Mouse (Mus musculus) heart, adult 2 months (tissue): ENCODE data around the gene Osbpl10. TPM values are rescaled to one million over a fixed set of nuclear protein-coding genes. Genes with fewer than 3 reads are reported as not detected.
A peak's percentile ranks its signal among the peaks of the same experiment; 100 is the strongest.

ENCODE experiments used
- DNase-seq, 2 experiments: peaks; one replicate each; pipeline ENCODE4 v3.0.0; 2021
- H3K27ac ChIP-seq: fragments of 200-600 bp; 2 replicates; pipeline ENCODE4 v1.8.1; 2022
- H3K27me3 ChIP-seq: fragments of 200-500 bp; 2 replicates; pipeline ENCODE4 v1.6.1; 2012; ENCODE audit warnings: mild to moderate bottlenecking, low read length, inconsistent platforms, mixed read lengths; ENCODE audit not compliant: control insufficient read depth, insufficient read depth
- H3K36me3 ChIP-seq: fragments of 200-500 bp; 2 replicates; pipeline ENCODE4 v1.6.1; 2012; ENCODE audit warnings: low read length, inconsistent platforms; ENCODE audit not compliant: control insufficient read depth, insufficient read depth
- H3K4me1 ChIP-seq: fragments of 200-500 bp; 2 replicates; pipeline ENCODE4 v1.6.1; 2011; ENCODE audit warnings: low read length; ENCODE audit not compliant: control insufficient read depth, insufficient read depth
- H3K4me3 ChIP-seq: fragments of 200-600 bp; 2 replicates; pipeline ENCODE4 v1.8.1; 2022
- H3K79me2 ChIP-seq: fragments of 200-500 bp; replicated peaks from 2 replicates; pipeline ENCODE4 v1.6.1; 2012; ENCODE audit warnings: mild to moderate bottlenecking, inconsistent platforms, low read length, moderate library complexity, mixed read lengths; ENCODE audit not compliant: control insufficient read depth, insufficient read depth
- H3K9ac ChIP-seq: fragments of 200-500 bp; 2 replicates; pipeline ENCODE4 v1.6.1; 2012; ENCODE audit warnings: low read depth, mild to moderate bottlenecking, control low read depth, inconsistent platforms, low read length, mixed read lengths
- CTCF ChIP-seq: fragments of 200-600 bp; IDR thresholded peaks from 2 replicates; pipeline ENCODE4 v1.8.1; 2022; ENCODE audit warnings: antibody characterized with exemption, mild to moderate bottlenecking, moderate library complexity
- EP300 ChIP-seq: fragments of 200-500 bp; IDR thresholded peaks from 2 replicates; pipeline ENCODE4 v1.6.1; 2011; ENCODE audit warnings: low read depth, low read length, control low read depth; ENCODE audit not compliant: insufficient read depth
- POLR2A ChIP-seq: fragments of 200-500 bp; IDR thresholded peaks from 2 replicates; pipeline ENCODE4 v1.6.1; 2011; ENCODE audit warnings: mild to moderate bottlenecking, low read depth, low read length, control low read depth; ENCODE audit not compliant: insufficient read depth
- WGBS: fragments of 180-500 bp; shearing (Covaris S2); methylation state at CpG from one replicate; pipeline ENCODE4 v1.1.7; 2018; 5-methylcytosine and 5-hydroxymethylcytosine counted together
- intact Hi-C: fragments of 180-260 bp; cut with DNase I; formaldehyde crosslinking; loops from one replicate; pipeline ENCODE4 v1.15.1; 2025
- polyA plus RNA-seq: library from polyadenylated mRNA; depleted of rRNA; stranded (reverse); fragments of >200 nt; gene quantifications from 2 replicates; pipeline ENCODE4 v1.2.3, GENCODE M21; 2012
- total RNA-seq, 2 experiments: library from RNA; stranded (reverse); gene quantifications; 2 replicates each; pipeline ENCODE4 v1.2.3; 2021

Osbpl10 gene
- total and polyA plus RNA-seq, 3 experiments = 1.4 to 3.4 (median 2.0) TPM

DNA sequence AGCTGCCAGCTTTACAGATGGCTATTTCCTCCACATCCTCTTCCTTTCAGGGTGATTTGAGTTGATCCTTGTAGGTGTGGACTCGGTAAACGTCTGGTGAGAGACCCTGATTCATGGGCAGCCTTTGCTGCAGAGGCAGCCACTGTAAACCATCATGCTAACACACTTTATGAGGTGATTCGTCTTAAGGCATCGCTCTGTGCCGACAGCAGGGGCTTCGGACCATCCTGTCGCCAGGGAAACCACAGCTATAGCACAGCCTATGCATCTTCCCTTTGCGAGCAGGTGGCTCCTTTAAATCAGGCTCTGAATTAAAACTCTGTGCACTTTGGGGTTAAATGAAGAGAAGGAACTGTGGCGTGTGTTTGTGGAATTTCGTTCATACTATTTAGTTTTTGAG lies 138.9 kb downstream of the Osbpl10 start:
- Histone ChIP-seq H3K27ac (no peak overlapping the region), H3K4me1 (no peaks in the 10 kb centered on the region), H3K9ac (no peak overlapping the region), H3K27me3 (no peaks in the 10 kb centered on the region), H3K4me3 (no peak overlapping the region), H3K36me3 (no peaks in the 10 kb centered on the region), H3K79me2 (no peaks in the 10 kb centered on the region)
- no peak for TF ChIP-seq POLR2A
- TF ChIP-seq CTCF = no peak
- TF ChIP-seq EP300 = no peak
- DNase-seq = no peak
- intact Hi-C loops = no loop called here
- WGBS = 85% methylated on average over 10 of the region's 10 CpGs

DNA sequence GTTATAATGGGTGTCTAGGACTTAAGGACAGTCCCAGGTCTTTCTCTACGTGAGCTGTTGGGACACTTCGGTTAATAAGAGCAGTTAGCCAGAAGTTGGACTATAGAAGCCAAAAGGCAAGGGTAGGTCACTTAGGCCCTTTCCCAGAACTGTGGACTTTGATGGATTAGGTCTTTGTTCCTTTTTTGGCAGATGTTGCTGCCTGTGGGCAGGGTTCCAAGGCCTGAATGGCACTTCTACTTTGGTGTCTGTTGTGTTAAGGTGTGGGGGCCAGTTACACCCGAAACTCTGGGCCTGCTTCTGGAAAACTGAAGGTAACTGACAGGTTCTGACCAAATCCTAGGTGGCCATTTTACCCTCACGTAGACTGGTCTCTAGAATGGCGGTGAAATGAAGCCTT lies 141.9 kb downstream of the Osbpl10 start:
- H3K36me3 ChIP-seq = no peaks in the 10 kb centered on the region
- H3K4me3 ChIP-seq = no peak overlapping the region
- H3K4me1 ChIP-seq = no peaks in the 10 kb centered on the region
- no peaks in the 10 kb centered on the region for H3K79me2 ChIP-seq
- H3K27ac ChIP-seq = no peak overlapping the region
- intact Hi-C loops = no loop called here
- DNase-seq = no peak
- no peaks in the 10 kb centered on the region for H3K27me3 ChIP-seq
- H3K9ac ChIP-seq = no peak overlapping the region
- WGBS = 65% methylated on average over 5 of the region's 5 CpGs
- TF ChIP-seq CTCF (no peak), EP300 (no peak), POLR2A (no peak)

DNA sequence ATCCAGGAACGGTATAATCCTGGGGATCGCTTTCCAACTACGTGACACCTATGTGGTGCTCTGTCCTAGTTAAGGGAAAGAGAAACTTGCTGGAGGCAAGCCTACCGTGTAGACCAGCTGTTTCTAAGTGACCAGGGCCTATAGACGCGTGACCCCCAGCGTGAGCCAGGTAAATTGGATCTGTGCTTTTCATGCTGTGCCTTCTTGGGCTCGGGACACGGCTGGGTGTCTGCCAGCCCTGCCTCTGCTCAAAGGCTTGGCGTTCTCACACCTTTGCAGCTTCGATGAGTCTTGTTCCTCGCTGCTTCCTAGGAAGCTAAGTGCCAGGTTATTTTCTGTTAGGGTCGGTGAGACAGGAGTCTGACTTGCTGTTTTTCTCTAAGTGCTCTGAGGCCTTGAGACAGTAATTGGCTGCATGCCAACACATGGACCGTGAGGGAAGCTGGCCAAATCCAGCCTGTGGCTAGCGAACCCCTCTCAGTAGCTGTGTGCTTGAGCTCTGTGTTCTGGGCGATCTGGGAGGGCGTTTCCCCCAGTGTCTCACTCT lies 142.4 kb downstream of the Osbpl10 start:
- no peak overlapping the region for H3K27ac ChIP-seq
- H3K4me3 ChIP-seq = no peak overlapping the region
- no peak overlapping the region for H3K9ac ChIP-seq
- DNase-seq = peak in 1 of 2 experiments; percentile 13
- WGBS = 54% methylated on average over 17 of the region's 17 CpGs
- no peaks in the 10 kb centered on the region for H3K36me3 ChIP-seq
- no peaks in the 10 kb centered on the region for H3K27me3 ChIP-seq
- intact Hi-C loops = no loop called here
- no peaks in the 10 kb centered on the region for H3K4me1 ChIP-seq
- no peak for TF ChIP-seq CTCF
- no peak for TF ChIP-seq POLR2A
- no peak for TF ChIP-seq EP300
- no peaks in the 10 kb centered on the region for H3K79me2 ChIP-seq

DNA sequence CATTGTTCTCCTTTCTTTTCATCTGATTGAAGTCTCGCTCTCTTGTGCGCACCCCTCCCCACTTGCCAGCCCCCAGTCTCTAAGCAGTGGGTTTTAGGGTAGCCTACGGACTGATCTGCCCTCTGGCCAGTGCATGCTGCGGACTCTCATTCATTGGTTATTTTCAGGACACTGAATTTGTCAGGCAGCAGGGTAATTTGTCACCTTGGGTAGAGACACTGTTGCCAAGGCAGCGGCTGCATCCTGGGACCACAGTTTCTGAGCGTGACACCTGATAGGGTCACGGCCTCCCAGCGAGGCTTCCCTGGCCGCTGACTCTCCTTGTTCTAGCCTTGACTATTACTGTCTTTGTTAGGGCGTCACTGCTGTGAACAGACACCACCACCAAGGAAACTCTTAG lies 149.0 kb downstream of the Osbpl10 start:
- H3K9ac ChIP-seq = no peak overlapping the region
- no peak overlapping the region for H3K4me3 ChIP-seq

DNA sequence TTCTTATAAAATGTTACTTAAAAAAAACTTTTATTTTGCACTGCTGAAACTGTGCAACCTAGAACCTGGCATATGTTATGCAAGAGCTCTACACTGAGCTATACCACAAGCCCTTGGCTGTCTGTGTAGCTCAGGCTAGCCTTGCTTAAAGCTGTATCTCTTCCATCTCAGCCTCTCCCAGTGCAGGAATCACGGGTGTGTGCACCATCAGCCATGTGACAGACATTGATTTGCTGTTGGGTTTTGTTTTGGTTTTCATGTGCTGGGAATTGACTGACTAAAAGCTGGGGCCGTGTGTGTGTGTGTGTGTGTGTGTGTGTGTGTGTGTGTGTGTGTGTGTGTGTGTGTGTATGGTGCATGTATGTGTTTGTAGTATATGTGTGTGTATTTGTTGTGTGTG lies 155.6 kb downstream of the Osbpl10 start:
- intact Hi-C loops = no loop called here
- Histone ChIP-seq H3K36me3 (no peaks in the 10 kb centered on the region), H3K27me3 (no peaks in the 10 kb centered on the region), H3K4me1 (no peaks in the 10 kb centered on the region), H3K4me3 (no peak overlapping the region), H3K79me2 (no peaks in the 10 kb centered on the region), H3K9ac (no peak overlapping the region), H3K27ac (no peak overlapping the region)
- 69% methylated on average over 2 of the region's 2 CpGs for WGBS
- TF ChIP-seq POLR2A (no peak), EP300 (no peak), CTCF (no peak)
- no peak for DNase-seq

More for the DNA sequence above, 149.0 kb downstream of the Osbpl10 start:
- no peak for TF ChIP-seq EP300
- no peak for TF ChIP-seq CTCF
- no peak for TF ChIP-seq POLR2A
- no peak overlapping the region for H3K27ac ChIP-seq
- intact Hi-C loops = no loop called here
- DNase-seq = no peak
- 91% methylated on average over 10 of the region's 10 CpGs for WGBS
- H3K27me3 ChIP-seq = no peaks in the 10 kb centered on the region
- H3K4me1 ChIP-seq = no peaks in the 10 kb centered on the region
- no peaks in the 10 kb centered on the region for H3K79me2 ChIP-seq
- no peaks in the 10 kb centered on the region for H3K36me3 ChIP-seq

DNA sequence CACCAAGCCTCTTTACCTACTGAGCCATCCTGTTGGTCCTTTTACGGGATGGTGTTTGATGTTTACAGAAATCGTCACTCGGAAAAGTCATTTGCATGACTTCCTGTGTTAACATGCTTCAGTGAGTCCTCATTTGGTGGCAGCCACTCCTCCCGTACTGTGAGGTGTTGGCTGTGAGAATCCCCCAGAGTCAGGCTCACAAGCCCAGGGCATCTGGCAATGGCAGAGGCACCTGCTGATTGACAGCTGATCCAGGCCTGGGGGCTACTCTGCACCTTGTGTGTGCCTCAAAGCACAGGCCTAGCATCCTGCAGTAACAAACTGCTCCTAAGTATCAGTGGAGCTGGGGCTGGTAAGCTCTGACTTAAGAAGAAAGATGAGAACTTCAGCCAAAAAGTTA lies 156.4 kb downstream of the Osbpl10 start:
- Histone ChIP-seq H3K27ac (no peak overlapping the region), H3K4me3 (no peak overlapping the region), H3K4me1 (no peaks in the 10 kb centered on the region), H3K79me2 (no peaks in the 10 kb centered on the region), H3K9ac (no peak overlapping the region), H3K27me3 (no peaks in the 10 kb centered on the region), H3K36me3 (no peaks in the 10 kb centered on the region)
- TF ChIP-seq EP300 (no peak), POLR2A (no peak), CTCF (no peak)
- 47% methylated on average over 4 of the region's 4 CpGs for WGBS
- intact Hi-C loops = no loop called here
- no peak for DNase-seq

DNA sequence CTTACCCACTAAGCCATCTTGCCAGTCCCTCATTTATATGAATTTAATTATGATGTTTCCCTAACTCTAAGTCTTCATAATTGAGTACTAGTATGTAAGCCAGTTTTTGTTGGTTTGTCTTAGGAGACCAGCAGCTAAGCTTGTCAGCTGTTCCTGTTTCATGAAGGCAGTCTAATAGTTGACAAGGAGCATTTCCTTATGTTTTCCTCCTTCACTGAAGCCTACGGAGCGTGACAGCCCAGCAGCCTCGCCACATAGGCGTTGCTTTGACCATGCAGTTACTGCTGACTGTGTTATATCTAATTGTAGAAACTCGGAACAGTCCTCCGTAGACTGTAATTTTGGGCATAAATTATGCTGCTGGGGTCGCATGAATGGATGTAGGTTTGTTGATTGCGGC lies 157.0 kb downstream of the Osbpl10 start:
- WGBS = 88% methylated on average over 8 of the region's 8 CpGs
- no peaks in the 10 kb centered on the region for H3K79me2 ChIP-seq
- intact Hi-C loops = no loop called here
- no peak for DNase-seq
- no peaks in the 10 kb centered on the region for H3K27me3 ChIP-seq
- H3K4me3 ChIP-seq = no peak overlapping the region
- no peak overlapping the region for H3K9ac ChIP-seq
- TF ChIP-seq CTCF = no peak
- TF ChIP-seq POLR2A = no peak
- no peak for TF ChIP-seq EP300
- H3K36me3 ChIP-seq = no peaks in the 10 kb centered on the region
- H3K4me1 ChIP-seq = no peaks in the 10 kb centered on the region
- H3K27ac ChIP-seq = no peak overlapping the region
